Mouse (Mus musculus) CH12.LX (cell line): ENCODE measurements around the gene Prlh. TPM values are rescaled to one million over a fixed set of nuclear protein-coding genes. Genes with fewer than 3 reads are reported as not detected.

Source experiments
- DNase-seq: peaks from one replicate; pipeline ENCODE4 v3.0.0-alpha.2; 2013; ENCODE audit errors: extremely low read depth
- H3K27ac ChIP-seq: 2 replicates; pipeline ENCODE4 v1.5.1; 2012; ENCODE audit warnings: low read depth, mild to moderate bottlenecking, control low read depth, moderate library complexity; ENCODE audit not compliant: insufficient read depth
- H3K27me3 ChIP-seq: replicated peaks from 2 replicates; pipeline ENCODE3; 2012; ENCODE audit warnings: inconsistent platforms
- H3K36me3 ChIP-seq, 2 experiments: replicated peaks in 1 of 2; 2 replicates each; pipeline versions ENCODE3 to v1.6.1; 2012; ENCODE audit warnings: inconsistent platforms in 1 of 2, low read length in 1 of 2, mild to moderate bottlenecking in 1 of 2, mixed read lengths in 1 of 2, moderate library complexity in 1 of 2; ENCODE audit not compliant: control insufficient read depth in 1 of 2, insufficient read depth in 1 of 2
- H3K4me1 ChIP-seq, 2 experiments: 2 replicates each; pipeline ENCODE4 v1.6.1; 2012; ENCODE audit warnings: inconsistent platforms in 1 of 2, moderate library complexity in 1 of 2; ENCODE audit not compliant: insufficient read depth in 2 of 2, control insufficient read depth in 1 of 2
- H3K4me2 ChIP-seq: 2 replicates; pipeline ENCODE4 v1.6.1; 2012; ENCODE audit warnings: low read depth, mild to moderate bottlenecking, control low read depth; ENCODE audit not compliant: poor library complexity, insufficient read depth, severe bottlenecking
- H3K4me3 ChIP-seq, 3 experiments: fragments of 150-350 bp in 1 of 3; sonication (generic) in 1 of 3; replicated peaks in 1 of 3; 2 replicates each; pipeline versions ENCODE3 to v1.5.1; 2011 to 2012; ENCODE audit warnings: low read depth in 2 of 3, low read length in 2 of 3, mild to moderate bottlenecking in 2 of 3, moderate library complexity in 2 of 3, control low read depth in 1 of 3, improper control_type of control experiment in 1 of 3, inconsistent platforms in 1 of 3, mixed read lengths in 1 of 3; ENCODE audit not compliant: poor library complexity in 1 of 3
- H3K79me2 ChIP-seq: replicated peaks from 2 replicates; pipeline ENCODE4 v1.6.1; 2012; ENCODE audit warnings: mild to moderate bottlenecking, moderate library complexity; ENCODE audit not compliant: control insufficient read depth, poor library complexity, insufficient read depth, severe bottlenecking; ENCODE audit errors: extremely low read depth
- H3K9ac ChIP-seq: 2 replicates; pipeline ENCODE4 v1.6.1; 2012; ENCODE audit warnings: low read depth, mild to moderate bottlenecking, control low read depth, moderate library complexity; ENCODE audit not compliant: insufficient read depth
- H3K9me3 ChIP-seq: replicated peaks from 2 replicates; pipeline ENCODE3; 2012; ENCODE audit warnings: low read length, inconsistent platforms, mixed read lengths
- BHLHE40 ChIP-seq: IDR thresholded peaks from 2 replicates; pipeline ENCODE4 v1.6.1; 2011; ENCODE audit warnings: mild to moderate bottlenecking, low read depth, low read length, improper control_type of control experiment
- CHD1 ChIP-seq: IDR thresholded peaks from 2 replicates; pipeline ENCODE4 v1.6.1; 2012; ENCODE audit warnings: low read depth, low read length, improper control_type of control experiment, inconsistent platforms
- CTCF ChIP-seq, 2 experiments: IDR thresholded peaks in 1 of 2; conservative IDR thresholded peaks in 1 of 2; 2 replicates each; pipeline ENCODE4 v1.5.1; 2011 to 2012; ENCODE audit warnings: low read depth in 2 of 2, low read length in 2 of 2, improper control_type of control experiment in 1 of 2, inconsistent platforms in 1 of 2, mild to moderate bottlenecking in 1 of 2, moderate library complexity in 1 of 2
- E2F4 ChIP-seq: IDR thresholded peaks from 2 replicates; pipeline ENCODE4 v1.6.1; 2011; ENCODE audit warnings: low read depth, low read length, improper control_type of control experiment; ENCODE audit not compliant: insufficient replicate concordance
- ELF1 ChIP-seq: IDR thresholded peaks from 2 replicates; pipeline ENCODE4 v1.6.1; 2014; ENCODE audit warnings: low read depth, mild to moderate bottlenecking, inconsistent platforms, low read length, improper control_type of control experiment
- GABPA ChIP-seq: IDR thresholded peaks from 2 replicates; pipeline ENCODE4 v1.6.1; 2012; ENCODE audit warnings: low read depth, low read length, improper control_type of control experiment, inconsistent platforms; ENCODE audit not compliant: insufficient replicate concordance
- HCFC1 ChIP-seq: IDR thresholded peaks from 2 replicates; pipeline ENCODE4 v1.6.1; 2012; ENCODE audit warnings: low read depth, mild to moderate bottlenecking, inconsistent platforms, low read length, improper control_type of control experiment
- IRF4 ChIP-seq: IDR thresholded peaks from 2 replicates; pipeline ENCODE4 v1.6.1; 2014; ENCODE audit warnings: low read depth, mild to moderate bottlenecking, inconsistent platforms, low read length, improper control_type of control experiment
- JUND ChIP-seq: conservative IDR thresholded peaks from 2 replicates; pipeline ENCODE4 v1.6.1; 2011; ENCODE audit warnings: low read depth, low read length, improper control_type of control experiment
- MAFK ChIP-seq: IDR thresholded peaks from 2 replicates; pipeline ENCODE4 v1.6.1; 2011; ENCODE audit warnings: low read length, improper control_type of control experiment; ENCODE audit not compliant: insufficient replicate concordance
- MAX ChIP-seq: IDR thresholded peaks from 2 replicates; pipeline ENCODE4 v1.6.1; 2011; ENCODE audit warnings: low read length, improper control_type of control experiment
- MEF2A ChIP-seq: IDR thresholded peaks from 2 replicates; pipeline ENCODE4 v1.6.1; 2014; ENCODE audit warnings: low read depth, mild to moderate bottlenecking, inconsistent platforms, low read length, improper control_type of control experiment, borderline replicate concordance
- MXI1 ChIP-seq: IDR thresholded peaks from 2 replicates; pipeline ENCODE4 v1.6.1; 2011; ENCODE audit warnings: mild to moderate bottlenecking, low read depth, low read length, improper control_type of control experiment
- NELFE ChIP-seq: IDR thresholded peaks from 2 replicates; pipeline ENCODE4 v1.6.1; 2011; ENCODE audit warnings: low read depth, low read length, improper control_type of control experiment
- POLR2AphosphoS2 ChIP-seq: IDR thresholded peaks from 2 replicates; pipeline ENCODE4 v1.6.1; 2011; ENCODE audit warnings: low read depth, low read length, improper control_type of control experiment
- RAD21 ChIP-seq: IDR thresholded peaks from 2 replicates; pipeline ENCODE4 v1.6.1; 2011; ENCODE audit warnings: low read depth, mild to moderate bottlenecking, low read length, improper control_type of control experiment, moderate library complexity
- SMC3 ChIP-seq: IDR thresholded peaks from 2 replicates; pipeline ENCODE4 v1.6.1; 2011; ENCODE audit warnings: low read depth, low read length, improper control_type of control experiment
- TCF12 ChIP-seq: IDR thresholded peaks from 2 replicates; pipeline ENCODE4 v1.6.1; 2014; ENCODE audit warnings: low read depth, mild to moderate bottlenecking, inconsistent platforms, low read length, improper control_type of control experiment
- UBTF ChIP-seq: IDR thresholded peaks from 2 replicates; pipeline ENCODE4 v1.6.1; 2012; ENCODE audit warnings: low read depth, mild to moderate bottlenecking, inconsistent platforms, low read length, improper control_type of control experiment, moderate library complexity
- USF2 ChIP-seq: conservative IDR thresholded peaks from 2 replicates; pipeline ENCODE4 v1.6.1; 2011; ENCODE audit warnings: low read depth, low read length, improper control_type of control experiment
- ZKSCAN1 ChIP-seq: IDR thresholded peaks from 2 replicates; pipeline ENCODE4 v1.6.1; 2012; ENCODE audit warnings: low read depth, inconsistent platforms, low read length, improper control_type of control experiment, borderline replicate concordance
- ZMIZ1 ChIP-seq: IDR thresholded peaks from 2 replicates; pipeline ENCODE4 v1.6.1; 2012; ENCODE audit warnings: low read depth, mild to moderate bottlenecking, inconsistent platforms, low read length, improper control_type of control experiment
- ZNF384 ChIP-seq: IDR thresholded peaks from 2 replicates; pipeline ENCODE4 v1.6.1; 2012; ENCODE audit warnings: low read depth, low read length, improper control_type of control experiment, inconsistent platforms
- dilution Hi-C: fragments of 300-500 bp; cut with MboI; formaldehyde crosslinking; loops from 2 replicates; pipeline ENCODE4 v1.14.3; 2020; ENCODE audit warnings: low sequenced_read_pairs; ENCODE audit not compliant: extremely low pct_unique_long_range_greater_than_20kb, extremely low pct_ligation_motif_present
- in situ Hi-C: fragments of 300-500 bp; cut with MboI; formaldehyde crosslinking; loops from 3 replicates; pipeline ENCODE4 v1.14.3; 2019; ENCODE audit warnings: low sequenced_read_pairs, low pct_ligation_motif_present, low pct_unique_long_range_greater_than_20kb, mixed read lengths
- polyA plus RNA-seq: library from polyadenylated mRNA; unstranded; fragments of >175 nt; gene quantifications from 2 replicates; pipeline ENCODE4 v1.2.1, GENCODE M21; 2012; ENCODE audit warnings: low read depth; ENCODE audit not compliant: insufficient read length
- total RNA-seq, 2 experiments: library from RNA; depleted of rRNA; stranded (reverse); fragments of 300-350 nt in 1 of 2; fragments of >200 nt in 1 of 2; gene quantifications; 2 replicates each; pipeline ENCODE4 v1.2.3; 2012 to 2014

Gene Prlh
- total and polyA plus RNA-seq, 3 experiments, result not detected

- H3K27me3 ChIP-seq, result peaks cover 91% of the 10 kb centered on the region
- peak; percentile 73 to 82 for TF ChIP-seq CTCF (conservative IDR thresholded peaks at IDR 0.05 in 1 of 2, IDR thresholded peaks at IDR 0.05 in 1 of 2; ENCODE audit: low read depth in 2 of 2, low read length in 2 of 2)
- TF ChIP-seq SMC3, result peak; percentile 63
- no peak for TF ChIP-seq ZNF384
- TF ChIP-seq MEF2A, result no peak
- no peak for TF ChIP-seq ZMIZ1
- TF ChIP-seq RAD21, result peak; percentile 55
- TF ChIP-seq, all 38 proteins: peak for 3
- Histone ChIP-seq H3K4me2 (no peak overlapping the region), H3K4me3 (no peak overlapping the region), H3K36me3 (no peaks in the 10 kb centered on the region), H3K79me2 (no peaks in the 10 kb centered on the region), H3K4me1 (no peaks in the 10 kb centered on the region), H3K9me3 (no peaks in the 10 kb centered on the region), H3K9ac (no peak overlapping the region), H3K27ac (no peak overlapping the region)
- in situ Hi-C loops (no loop called here), dilution Hi-C loops (no loop called here)
- DNase-seq, result peak; percentile 45
Observed at GRCm38 (mm10) chr1:90906357-90906756, 46.6 kb upstream of the Prlh start.

- Histone ChIP-seq H3K9ac (no peak overlapping the region), H3K36me3 (no peaks in the 10 kb centered on the region), H3K4me3 (no peak overlapping the region), H3K79me2 (no peaks in the 10 kb centered on the region), H3K27me3 (peaks cover 78% of the 10 kb centered on the region), H3K4me1 (no peaks in the 10 kb centered on the region; a peak in 1 of 4 replicates), H3K9me3 (no peaks in the 10 kb centered on the region), H3K4me2 (no peak overlapping the region), H3K27ac (no peak overlapping the region)
- no peak for TF ChIP-seq JUND
- no peak for TF ChIP-seq ZNF384
- no peak for TF ChIP-seq ZKSCAN1
- TF ChIP-seq MAX, result no peak
- TF ChIP-seq SMC3, result no peak
- no peak for TF ChIP-seq IRF4
- TF ChIP-seq UBTF, result no peak
- TF ChIP-seq E2F4, result no peak
- TF ChIP-seq ELF1, result no peak
- no peak for TF ChIP-seq BHLHE40
- no peak for TF ChIP-seq NELFE
- no peak for TF ChIP-seq TCF12
- TF ChIP-seq HCFC1, result no peak
- no peak for TF ChIP-seq GABPA
- no peak for TF ChIP-seq CHD1
- TF ChIP-seq MAFK, result no peak
- TF ChIP-seq CTCF (conservative IDR thresholded peaks at IDR 0.05 in 1 of 2, IDR thresholded peaks at IDR 0.05 in 1 of 2; ENCODE audit: low read depth in 2 of 2, low read length in 2 of 2), result no peak
- TF ChIP-seq POLR2AphosphoS2, result no peak
- TF ChIP-seq USF2, result no peak
- TF ChIP-seq MXI1, result no peak
- in situ Hi-C loops, result no loop called here
- dilution Hi-C loops, result no loop called here
- DNase-seq, result no peak
Observed at GRCm38 (mm10) chr1:90909161-90909560, 43.7 kb upstream of the Prlh start.
